Mouse (Mus musculus) bone marrow, adult 2 months (tissue): ENCODE measurements around the gene Cx3cr1. TPM values are rescaled to one million over a fixed set of nuclear protein-coding genes. Genes with fewer than 3 reads are reported as not detected.

Experiments used
- H3K27ac ChIP-seq: fragments of 200-500 bp; 2 replicates; pipeline ENCODE4 v1.5.1; 2012; ENCODE audit warnings: low read depth, mild to moderate bottlenecking, control low read depth, inconsistent platforms, low read length; ENCODE audit not compliant: control insufficient read depth, poor library complexity, insufficient read depth
- H3K4me1 ChIP-seq: fragments of 200-500 bp; 2 replicates; pipeline ENCODE4 v1.6.1; 2011; ENCODE audit warnings: low read length; ENCODE audit not compliant: control insufficient read depth, insufficient read depth
- H3K4me3 ChIP-seq: fragments of 200-500 bp; replicated peaks from 2 replicates; pipeline ENCODE3; 2011; ENCODE audit warnings: mild to moderate bottlenecking, low read depth, low read length, control low read depth; ENCODE audit not compliant: control insufficient read depth
- CTCF ChIP-seq: fragments of 200-500 bp; IDR thresholded peaks from 2 replicates; pipeline ENCODE4 v1.5.1; 2011; ENCODE audit warnings: low read length, control low read depth; ENCODE audit not compliant: control insufficient read depth, insufficient read depth
- POLR2A ChIP-seq: fragments of 200-500 bp; IDR thresholded peaks from 2 replicates; pipeline ENCODE4 v1.6.1; 2011; ENCODE audit warnings: low read depth, mild to moderate bottlenecking, control low read depth, low read length, borderline replicate concordance; ENCODE audit not compliant: control insufficient read depth
- WGBS: fragments of 180-500 bp; shearing (Covaris S2); methylation state at CpG from one replicate; pipeline ENCODE4 v1.1.7; 2018; 5-methylcytosine and 5-hydroxymethylcytosine counted together
- polyA plus RNA-seq: library from polyadenylated mRNA; stranded (reverse); fragments of >200 nt; gene quantifications from 2 replicates; pipeline ENCODE4 v1.2.4, GENCODE M21; 2011; ENCODE audit warnings: low replicate concordance; ENCODE audit not compliant: missing spikeins, insufficient read depth, insufficient read length

Gene Cx3cr1
- polyA plus RNA-seq, 1 experiment, result 2.7 TPM

DNA sequence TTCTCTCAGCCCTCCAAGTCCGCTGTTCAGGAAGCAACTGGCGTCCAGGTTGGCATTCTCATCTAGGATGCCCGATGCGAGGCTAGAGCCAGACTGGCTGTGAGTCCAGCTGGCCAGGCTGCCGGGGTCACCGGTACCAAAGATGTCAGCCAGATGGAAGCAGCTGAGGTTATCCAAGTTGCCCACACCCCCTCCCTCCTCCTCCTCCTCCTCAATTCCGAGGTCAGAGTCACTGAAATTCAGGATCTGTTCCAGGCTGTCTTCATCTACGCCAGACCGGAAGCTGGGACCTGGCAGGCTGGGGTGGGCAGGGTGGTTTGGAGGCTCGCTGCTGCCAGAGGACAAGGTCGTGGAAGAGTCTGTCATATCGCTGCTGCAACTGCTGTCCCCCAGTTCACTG, 97.1 kb downstream of the Cx3cr1 start:
- WGBS, result 86% methylated on average over 12 of the region's 12 CpGs
- Histone ChIP-seq H3K4me1 (peaks cover 3% of the 10 kb centered on the region; the same call in 1 of the 2 replicates), H3K27ac (no peak overlapping the region), H3K4me3 (no peak overlapping the region)
- TF ChIP-seq POLR2A, result no peak
- no peak for TF ChIP-seq CTCF

DNA sequence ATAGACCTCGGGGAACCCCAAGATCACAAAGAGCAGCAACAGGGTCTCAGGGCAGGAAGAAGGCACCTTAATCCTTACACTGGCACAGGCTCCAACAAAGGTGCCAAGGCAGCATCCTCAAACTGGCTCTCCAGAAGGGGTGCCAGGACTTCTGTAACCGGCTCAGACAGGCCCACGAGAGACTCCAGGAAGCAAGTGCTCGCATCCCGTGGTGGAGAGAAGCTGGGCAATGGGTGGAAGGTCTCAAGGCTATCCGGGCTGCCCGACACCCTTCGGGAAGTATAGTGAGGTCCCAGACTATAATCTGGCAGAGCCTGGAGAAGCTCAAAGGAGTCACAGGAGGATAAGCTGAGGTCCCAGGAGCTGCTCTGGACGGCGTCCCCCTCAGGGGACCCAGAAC, 97.5 kb downstream of the Cx3cr1 start:
- Histone ChIP-seq H3K27ac (no peak overlapping the region), H3K4me1 (peaks cover 2% of the 10 kb centered on the region; the same call in 1 of the 2 replicates), H3K4me3 (no peak overlapping the region)
- TF ChIP-seq POLR2A, result no peak
- TF ChIP-seq CTCF, result no peak
- WGBS, result 84% methylated on average over 10 of the region's 10 CpGs

DNA sequence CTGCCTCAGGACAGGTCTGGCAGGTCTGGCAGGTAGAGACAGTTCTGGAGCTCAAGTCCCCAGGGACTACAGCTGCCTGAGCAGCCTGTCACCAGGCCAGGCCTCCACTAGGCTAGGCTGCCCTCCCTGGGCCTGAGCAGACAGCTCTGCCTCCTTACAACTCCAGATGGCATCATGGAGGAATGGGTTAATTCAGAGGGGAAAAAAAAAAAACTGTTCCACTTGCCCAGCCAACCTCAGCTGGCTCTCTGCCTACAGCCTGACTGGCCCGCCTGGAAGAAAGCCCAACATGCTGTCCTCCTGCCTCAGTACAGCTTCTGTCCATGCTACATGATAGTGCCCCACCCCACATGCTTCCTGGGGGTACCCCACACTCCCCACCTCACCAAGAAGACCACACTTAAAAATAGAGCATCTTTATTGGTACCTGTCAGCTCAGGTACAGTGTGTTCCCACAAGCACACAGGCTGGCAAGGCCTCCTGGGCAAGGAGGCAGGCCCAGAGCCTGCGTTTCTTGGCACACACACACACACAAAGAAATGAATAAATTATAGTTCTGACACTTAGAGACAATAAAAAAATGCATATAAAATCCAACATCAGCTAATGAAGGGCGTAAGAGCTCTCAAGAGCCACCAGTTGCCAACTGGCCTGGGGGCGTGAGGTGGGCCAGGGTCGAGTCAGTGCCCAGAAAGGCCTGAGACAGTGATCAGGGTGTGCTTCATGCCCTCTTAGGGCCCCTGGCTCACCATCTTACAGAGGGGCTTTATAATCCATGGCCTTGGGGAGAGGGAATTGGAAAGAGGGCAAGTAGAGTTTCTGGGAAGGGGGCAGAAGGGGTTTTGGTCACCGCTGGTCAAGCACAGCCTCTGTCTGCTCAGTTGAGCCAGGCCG, 98.7 kb downstream of the Cx3cr1 start:
- no peaks in the 10 kb centered on the region for H3K4me1 ChIP-seq
- H3K27ac ChIP-seq, result no peak overlapping the region; the same call in 1 of the 2 replicates
- 69% methylated on average over 7 of the region's 7 CpGs for WGBS
- TF ChIP-seq POLR2A (no peak), CTCF (no peak)
- no peak overlapping the region for H3K4me3 ChIP-seq

DNA sequence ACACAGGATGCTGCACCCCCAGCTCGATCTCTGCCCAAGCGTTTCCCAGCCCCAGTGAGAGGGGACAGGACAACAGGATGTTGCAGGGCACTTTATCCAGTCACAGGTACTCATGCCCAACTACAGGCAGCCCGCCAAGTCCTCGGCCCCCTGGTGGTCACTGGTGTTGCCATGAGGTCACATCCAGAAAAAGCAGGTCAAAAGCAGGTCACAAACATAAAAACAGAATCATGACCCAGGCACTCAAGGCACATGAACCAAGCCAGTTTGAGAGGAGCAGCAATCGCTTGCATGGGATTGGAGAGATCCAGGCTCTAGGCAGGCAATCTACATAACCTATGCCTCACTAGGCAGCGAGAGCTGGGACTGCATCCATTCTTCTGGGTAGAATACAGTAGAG, 99.5 kb downstream of the Cx3cr1 start:
- Histone ChIP-seq H3K4me3 (no peak overlapping the region), H3K4me1 (no peaks in the 10 kb centered on the region), H3K27ac (no peak overlapping the region)
- TF ChIP-seq POLR2A (no peak), CTCF (peak; percentile 55; the same call in 1 of the 2 replicates)
- WGBS, result 51% methylated on average over 6 of the region's 6 CpGs

DNA sequence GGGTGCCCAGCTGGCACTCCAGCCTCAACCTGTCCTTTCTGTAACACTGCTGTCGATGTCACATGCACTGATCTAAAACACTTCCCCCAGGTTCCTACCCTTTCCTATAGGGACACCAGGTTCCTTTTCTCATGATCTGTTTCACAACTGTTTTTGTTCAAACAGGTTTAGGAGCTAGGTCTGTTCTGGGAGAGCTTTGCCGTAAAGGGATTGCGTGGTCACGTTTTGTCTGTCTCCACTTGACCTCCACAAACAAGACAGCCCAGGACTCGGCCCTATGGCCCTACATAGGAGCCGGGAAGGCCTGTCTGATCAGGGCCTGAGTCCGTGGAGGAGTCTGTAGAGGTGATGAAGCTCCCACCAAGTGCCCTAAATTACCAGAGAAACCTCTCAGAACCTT, 99.9 kb downstream of the Cx3cr1 start:
- no peak for TF ChIP-seq POLR2A
- H3K27ac ChIP-seq, result no peak overlapping the region
- 68% methylated on average over 7 of the region's 7 CpGs for WGBS
- H3K4me1 ChIP-seq, result no peaks in the 10 kb centered on the region
- no peak overlapping the region for H3K4me3 ChIP-seq

DNA sequence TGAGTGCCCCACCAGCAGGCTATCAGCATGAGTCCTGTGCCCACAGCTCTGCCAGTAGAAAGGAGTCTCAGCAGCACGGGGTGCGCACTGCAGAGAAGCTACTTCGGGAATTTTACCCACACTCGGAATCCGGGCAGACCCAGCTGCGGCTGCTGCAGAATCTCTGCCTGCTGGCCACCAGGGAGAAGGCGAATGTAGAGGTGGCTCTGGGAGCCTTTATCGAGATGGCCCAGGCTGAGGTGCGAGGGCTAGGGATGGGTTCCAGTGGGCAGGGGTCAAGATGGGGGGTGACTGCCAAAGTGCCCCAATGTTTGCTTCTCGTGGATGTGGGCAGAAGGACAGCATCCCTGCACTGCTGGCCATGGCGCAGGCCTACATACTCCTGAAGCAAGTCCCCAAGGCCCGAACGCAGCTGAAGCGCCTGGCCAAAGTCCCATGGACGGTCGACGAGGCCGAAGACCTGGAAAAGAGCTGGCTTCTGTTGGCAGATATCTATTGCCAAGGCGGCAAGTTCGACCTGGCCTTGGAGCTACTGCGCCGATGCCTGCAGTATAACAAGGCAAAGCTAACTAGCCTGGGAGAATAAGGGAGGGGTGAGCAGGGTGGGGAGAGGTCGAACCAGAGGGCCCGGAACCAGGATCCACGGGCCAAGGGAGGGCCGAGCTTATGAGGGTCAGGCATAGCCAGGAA, 103.3 kb downstream of the Cx3cr1 start:
- WGBS, result 90% methylated on average over 26 of the region's 26 CpGs
- no peaks in the 10 kb centered on the region for H3K4me1 ChIP-seq
- H3K4me3 ChIP-seq, result no peak overlapping the region
- no peak overlapping the region for H3K27ac ChIP-seq
- no peak for TF ChIP-seq CTCF
- TF ChIP-seq POLR2A, result no peak

DNA sequence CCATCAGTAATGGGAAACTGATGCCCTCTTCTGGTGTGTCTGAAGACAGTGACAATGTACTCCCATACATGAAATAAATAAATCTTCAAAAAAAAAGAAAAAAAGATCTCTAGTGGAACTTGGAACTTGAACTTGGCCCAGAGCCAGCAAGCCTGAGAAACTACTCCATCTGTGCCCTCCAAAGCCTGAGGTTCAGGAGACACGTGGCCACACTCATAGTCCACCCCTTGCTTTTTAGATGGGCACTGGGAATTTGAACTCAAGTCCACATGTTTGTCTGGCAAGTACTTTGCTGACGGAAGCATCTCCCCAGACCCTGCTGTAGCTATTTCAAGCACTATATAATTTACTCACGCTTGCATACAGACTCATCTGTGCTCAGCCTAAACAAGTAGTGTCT, 104.5 kb downstream of the Cx3cr1 start:
- H3K4me3 ChIP-seq, result no peak overlapping the region
- no peaks in the 10 kb centered on the region for H3K4me1 ChIP-seq
- 72% methylated on average over 3 of the region's 3 CpGs for WGBS

DNA sequence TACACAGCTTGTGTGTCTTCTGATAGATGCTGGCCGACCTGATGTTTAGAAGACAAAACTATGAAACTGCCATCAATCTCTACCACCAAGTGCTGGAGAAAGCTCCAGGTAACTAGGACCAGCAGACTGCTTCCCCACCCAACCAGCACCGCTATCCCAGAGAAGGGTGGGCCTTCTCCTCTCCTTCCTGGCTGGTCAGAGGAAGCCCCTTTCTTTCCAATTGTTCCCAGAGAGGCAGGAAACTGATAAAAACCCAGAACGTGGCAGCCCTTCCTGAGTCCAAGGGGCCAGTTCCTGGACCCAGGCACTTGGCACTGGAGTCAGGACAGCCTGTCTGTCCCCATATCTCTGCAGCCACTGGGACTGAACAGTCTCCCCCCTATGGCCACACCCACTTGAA, 105.5 kb downstream of the Cx3cr1 start:
- Histone ChIP-seq H3K4me1 (no peaks in the 10 kb centered on the region), H3K4me3 (no peak overlapping the region), H3K27ac (no peak overlapping the region)
- WGBS, result 62% methylated on average over 3 of the region's 3 CpGs
- no peak for TF ChIP-seq POLR2A

More for the DNA sequence above, 104.5 kb downstream of the Cx3cr1 start:
- no peak overlapping the region for H3K27ac ChIP-seq
- TF ChIP-seq CTCF, result no peak
